7 mouse cellular contexts compared by ENCODE assay signal in genomic region chr10:34280591-34281175, GRCm38 (mm10). TPM values are rescaled to one million over a fixed set of nuclear protein-coding genes. Genes with fewer than 3 reads are reported as not detected.
DNase-seq lines count a peak whose midpoint lies in the region; ATAC-seq lines count a peak whose summit lies in the region.

No protein-coding gene starts in this region.

- ATAC-seq in embryonic facial prominence, embryonic 14.5 days (ENCODE audit: low read depth) = 0 out of 2 replicates have a peak, but pooled peaks have one; percentile 12

- no peak overlapping the region for H3K9ac ChIP-seq in embryonic facial prominence, embryonic 14.5 days (ENCODE audit: low read depth, low read length)

- H3K4me1 ChIP-seq in embryonic facial prominence, embryonic 14.5 days (ENCODE audit: control insufficient read depth, insufficient read depth, low read length) = peaks cover 18% of the 10 kb centered on the region
- H3K4me1 ChIP-seq in hindbrain, embryonic 10.5 days (replicated peaks) = peaks cover 25% of the 10 kb centered on the region

- H3K4me3 ChIP-seq in embryonic facial prominence, embryonic 14.5 days (ENCODE audit: low read depth, low read length) = 0 out of 2 replicates have a peak overlapping the region, but pooled peaks have one; percentile 18
- H3K4me3 ChIP-seq in hindbrain, embryonic 10.5 days = peak overlapping the region; percentile 94

- peaks cover 7% of the 10 kb centered on the region; the same call in 1 of the 2 replicates for H3K36me3 ChIP-seq in embryonic facial prominence, embryonic 14.5 days (ENCODE audit: control insufficient read depth, insufficient read depth, low read length)
- H3K36me3 ChIP-seq in hindbrain, embryonic 10.5 days = peaks cover 4% of the 10 kb centered on the region

- H3K27me3 ChIP-seq in embryonic facial prominence, embryonic 14.5 days (replicated peaks; ENCODE audit: control insufficient read depth, insufficient read depth, low read length) = no peaks in the 10 kb centered on the region
- H3K27me3 ChIP-seq in hindbrain, embryonic 10.5 days (ENCODE audit: insufficient read depth, poor library complexity, severe bottlenecking) = no peaks in the 10 kb centered on the region

- H3K4me2 ChIP-seq in embryonic facial prominence, embryonic 14.5 days (ENCODE audit: low read depth, low read length) = peak overlapping the region; percentile 79

- H3K27ac ChIP-seq in embryonic facial prominence, embryonic 14.5 days (replicated peaks; ENCODE audit: low read depth, low read length) = no peak overlapping the region
- H3K27ac ChIP-seq in hindbrain, embryonic 10.5 days = no peak overlapping the region

- DNase-seq in ES-CJ7 (ENCODE audit: low read depth, low spot score) = peak; percentile 75
- DNase-seq in adrenal gland, postnatal 36 days = peak; percentile 22 to 43
- peak; percentile 89 for DNase-seq in embryonic facial prominence, embryonic 14.5 days (ENCODE audit: low spot score)
- peak; percentile 35 for DNase-seq in hindbrain, embryonic 10.5 days (ENCODE audit: low spot score)
- peak; percentile 77 for DNase-seq in layer of hippocampus, adult 9-10 months (ENCODE audit: low spot score)
- peak; percentile 66 for DNase-seq in lung, postnatal 14 days
- peak; percentile 72 for DNase-seq in right cerebral cortex, postnatal 10 days (ENCODE audit: low spot score in 2 of 2)

- 26% methylated on average over 13 of the region's 13 CpGs for WGBS in embryonic facial prominence, embryonic 14.5 days
- WGBS in hindbrain, embryonic 10.5 days = 29% methylated on average over 13 of the region's 13 CpGs

- H3K9me3 ChIP-seq in embryonic facial prominence, embryonic 14.5 days (ENCODE audit: control insufficient read depth, low read length) = no peaks in the 10 kb centered on the region
- H3K9me3 ChIP-seq in hindbrain, embryonic 10.5 days = no peaks in the 10 kb centered on the region

RNA-seq across cellular contexts. Expression of gene Tspyl1, which starts 1.3 kb away (rescaled TPM):
- total RNA-seq in adrenal gland, postnatal 36 days (2021) = 10 to 100 TPM; 63.9 to 66.2 TPM
- polyA plus RNA-seq in embryonic facial prominence, embryonic 14.5 days (2014; fragmentation: Nextera tagmentation; extraction: Ambion mirVana) = 43.8 and 45.7 TPM in 2 replicates
- polyA plus RNA-seq in hindbrain, embryonic 10.5 days (2016; fragmentation: Nextera tagmentation; extraction: Ambion mirVana) = 70.1 and 83.3 TPM in 2 replicates

RNA-seq across cellular contexts. Expression of gene Tspyl4, which starts 16.6 kb away (rescaled TPM):
- 10 to 100 TPM; 10.3 to 14.2 TPM for total RNA-seq in adrenal gland, postnatal 36 days (2021)
- 11.8 and 12.0 TPM in 2 replicates for polyA plus RNA-seq in embryonic facial prominence, embryonic 14.5 days (2014; fragmentation: Nextera tagmentation; extraction: Ambion mirVana)
- 49.2 and 77.6 TPM in 2 replicates for polyA plus RNA-seq in hindbrain, embryonic 10.5 days (2016; fragmentation: Nextera tagmentation; extraction: Ambion mirVana)

Comparison
In these comparisons a context has a peak if more than half of its experiments do, and no peak if none do; other contexts are left out.
1. DNase-seq: peak in every context shown above with its lines; median percentile 89 in embryonic facial prominence, embryonic 14.5 days; 77 in layer of hippocampus, adult 9-10 months; 75 in ES-CJ7; 72 in right cerebral cortex, postnatal 10 days; 66 in lung, postnatal 14 days; 35 in hindbrain, embryonic 10.5 days; 32 in adrenal gland, postnatal 36 days.